Mouse (Mus musculus): Measurements from ENCODE around the gene Ubqln3.

Gene Ubqln3

GRCm38 (mm10) chr7:104143179-104143578, at the start of gene Ubqln3:
Gene Ubqln3 (minus strand): TSS chr7:104143279.
- no peak for DNase-seq (ENCODE audit: low spot score)

GRCm38 (mm10) chr7:104191275-104191674, 48.2 kb upstream of the Ubqln3 start:
- DNase-seq (ENCODE audit: low spot score): no peak

GRCm38 (mm10) chr7:104183292-104183691, 40.2 kb upstream of the Ubqln3 start, which contains the start of gene Olfr648:
Gene Olfr648 (minus strand): TSS chr7:104183392.
- no peak for DNase-seq (ENCODE audit: low spot score)

- DNase-seq (ENCODE audit: low spot score): no peak
These were observed 36.0 kb upstream of the Ubqln3 start for GRCm38 (mm10) chr7:104179074-104179473.

- no peak for DNase-seq (ENCODE audit: low spot score)
These were observed 35.5 kb upstream of the Ubqln3 start for GRCm38 (mm10) chr7:104178422-104179054.

- DNase-seq (ENCODE audit: low spot score): no peak
These were observed 32.0 kb upstream of the Ubqln3 start for GRCm38 (mm10) chr7:104175085-104175484.

- no peak for DNase-seq (ENCODE audit: low spot score)
These were observed 26.6 kb upstream of the Ubqln3 start for GRCm38 (mm10) chr7:104169634-104170204.

GRCm38 (mm10) chr7:104167105-104167504, 24.0 kb upstream of the Ubqln3 start:
- DNase-seq (ENCODE audit: low spot score): no peak

GRCm38 (mm10) chr7:104150456-104150855, 7.4 kb upstream of the Ubqln3 start, which contains the start of gene Ubqlnl:
Gene Ubqlnl (minus strand): TSS chr7:104150556.
- DNase-seq (ENCODE audit: low spot score): no peak

GRCm38 (mm10) chr7:104137305-104137704, 5.8 kb downstream of the Ubqln3 start, which contains the start of gene Olfr643:
Gene Olfr643 (minus strand): TSS chr7:104137405.
- no peak for DNase-seq (ENCODE audit: low spot score)

GRCm38 (mm10) chr7:104129726-104130125, 13.4 kb downstream of the Ubqln3 start, which contains the start of gene Ubqln5:
Gene Ubqln5 (minus strand): TSS chr7:104129826.
- DNase-seq (ENCODE audit: low spot score): no peak

- DNase-seq (ENCODE audit: low spot score): no peak
These were observed 38.4 kb downstream of the Ubqln3 start, which contains the start of gene Olfr646 for GRCm38 (mm10) chr7:104104757-104104972. Gene Olfr646 (plus strand): TSS chr7:104104873.

GRCm38 (mm10) chr7:104103913-104104756, 38.9 kb downstream of the Ubqln3 start:
- no peak for DNase-seq (ENCODE audit: low spot score)
